Mouse (Mus musculus): ENCODE measurements around the gene Itpripl2. TPM values are rescaled to one million over a fixed set of nuclear protein-coding genes. Genes with fewer than 3 reads are reported as not detected.

Itpripl2 gene
- total RNA-seq (2015; ENCODE audit: low replicate concordance) (1.7 and 4.0 TPM in 2 replicates), total RNA-seq (2017; ENCODE audit: low replicate concordance) (2.7 and 4.6 TPM in 2 replicates)

GRCm38 (mm10) chr7:118491431-118492147 is at the start of gene Itpripl2:
Gene Itpripl2 (minus strand): TSS chr7:118491975.
- ATAC-seq (replicated peaks; ENCODE audit: low FRiP score, poor library complexity, severe bottlenecking) = no peak

- ATAC-seq (replicated peaks; ENCODE audit: low FRiP score, poor library complexity, severe bottlenecking) = no peak
Measured at GRCm38 (mm10) chr7:118535076-118535475, 43.3 kb upstream of the Itpripl2 start.

GRCm38 (mm10) chr7:118534326-118534725 is 42.6 kb upstream of the Itpripl2 start:
- ATAC-seq (replicated peaks; ENCODE audit: low FRiP score, poor library complexity, severe bottlenecking) = no peak

GRCm38 (mm10) chr7:118533178-118533578 is 41.4 kb upstream of the Itpripl2 start, which contains the start of gene Coq7:
Gene Coq7 (minus strand): TSS chr7:118533356.
- peak; percentile 97 for ATAC-seq (replicated peaks; ENCODE audit: low FRiP score, poor library complexity, severe bottlenecking)

GRCm38 (mm10) chr7:118532519-118533177 is 40.9 kb upstream of the Itpripl2 start:
- peak; percentile 92 for ATAC-seq (replicated peaks; ENCODE audit: low FRiP score, poor library complexity, severe bottlenecking)

- no peak for ATAC-seq (replicated peaks; ENCODE audit: low FRiP score, poor library complexity, severe bottlenecking)
Measured at GRCm38 (mm10) chr7:118526967-118527366, 35.2 kb upstream of the Itpripl2 start.

GRCm38 (mm10) chr7:118522077-118522476 is 30.3 kb upstream of the Itpripl2 start:
- ATAC-seq (replicated peaks; ENCODE audit: low FRiP score, poor library complexity, severe bottlenecking) = no peak

- ATAC-seq (replicated peaks; ENCODE audit: low FRiP score, poor library complexity, severe bottlenecking) = no peak
Measured at GRCm38 (mm10) chr7:118519661-118520060, 27.9 kb upstream of the Itpripl2 start.

- 0 out of 2 replicates have a peak, but pooled peaks have one; percentile 45 for ATAC-seq (replicated peaks; ENCODE audit: low FRiP score, poor library complexity, severe bottlenecking)
Measured at GRCm38 (mm10) chr7:118518687-118519086, 26.9 kb upstream of the Itpripl2 start.

GRCm38 (mm10) chr7:118517819-118518218 is 26.0 kb upstream of the Itpripl2 start:
- ATAC-seq (replicated peaks; ENCODE audit: low FRiP score, poor library complexity, severe bottlenecking) = 0 out of 2 replicates have a peak, but pooled peaks have one; percentile 40

GRCm38 (mm10) chr7:118508556-118508955 is 16.8 kb upstream of the Itpripl2 start:
- ATAC-seq (replicated peaks; ENCODE audit: low FRiP score, poor library complexity, severe bottlenecking) = no peak

- ATAC-seq (replicated peaks; ENCODE audit: low FRiP score, poor library complexity, severe bottlenecking) = no peak
Measured at GRCm38 (mm10) chr7:118503844-118504243, 12.1 kb upstream of the Itpripl2 start.

- ATAC-seq (replicated peaks; ENCODE audit: low FRiP score, poor library complexity, severe bottlenecking) = no peak
Measured at GRCm38 (mm10) chr7:118502333-118502732, 10.6 kb upstream of the Itpripl2 start.

- no peak for ATAC-seq (replicated peaks; ENCODE audit: low FRiP score, poor library complexity, severe bottlenecking)
Measured at GRCm38 (mm10) chr7:118499784-118500435, 8.1 kb upstream of the Itpripl2 start.

GRCm38 (mm10) chr7:118498984-118499783 is 7.4 kb upstream of the Itpripl2 start:
- no peak for ATAC-seq (replicated peaks; ENCODE audit: low FRiP score, poor library complexity, severe bottlenecking)

GRCm38 (mm10) chr7:118494892-118495579 is 3.3 kb upstream of the Itpripl2 start:
- ATAC-seq (replicated peaks; ENCODE audit: low FRiP score, poor library complexity, severe bottlenecking) = no peak

GRCm38 (mm10) chr7:118493892-118494291 is 2.1 kb upstream of the Itpripl2 start:
- ATAC-seq (replicated peaks; ENCODE audit: low FRiP score, poor library complexity, severe bottlenecking) = no peak

GRCm38 (mm10) chr7:118490666-118491430 is 927 bp downstream of the Itpripl2 start:
- ATAC-seq (replicated peaks; ENCODE audit: low FRiP score, poor library complexity, severe bottlenecking) = no peak

All from erythroid progenitor cell, adult 5-6 weeks (primary cell).